Mouse (Mus musculus) c-Kit-negative CD71-positive TER-119-positive erythroid progenitor cells, embryonic 14.5 days (primary cell): ENCODE data around the gene 4933407L21Rik.
A peak's percentile ranks its signal among the peaks of the same experiment; 100 is the strongest.

Source experiments
- DNase-seq: peaks from one replicate; pipeline ENCODE4 v3.0.0-alpha.2; 2013; ENCODE audit warnings: low read depth, low spot score

The 4933407L21Rik gene

GRCm38 (mm10) chr1:85916830-85917450 lies 11.3 kb upstream of the 4933407L21Rik start:
- DNase-seq = no peak

- DNase-seq = no peak
Observed at GRCm38 (mm10) chr1:85919621-85920020, 8.7 kb upstream of the 4933407L21Rik start.

GRCm38 (mm10) chr1:85921725-85922124 lies 6.6 kb upstream of the 4933407L21Rik start:
- no peak for DNase-seq

- no peak for DNase-seq
Observed at GRCm38 (mm10) chr1:85922127-85922864, 6.0 kb upstream of the 4933407L21Rik start.

- no peak for DNase-seq
Observed at GRCm38 (mm10) chr1:85922865-85923211, 5.4 kb upstream of the 4933407L21Rik start.

- no peak for DNase-seq
Observed at GRCm38 (mm10) chr1:85925183-85925582, 3.1 kb upstream of the 4933407L21Rik start.

GRCm38 (mm10) chr1:85928688-85929065 lies 394 bp downstream of the 4933407L21Rik start:
- no peak for DNase-seq

- no peak for DNase-seq
Observed at GRCm38 (mm10) chr1:85929406-85929805, 1.1 kb downstream of the 4933407L21Rik start.

GRCm38 (mm10) chr1:85931170-85931569 lies 2.9 kb downstream of the 4933407L21Rik start:
- DNase-seq = no peak

- DNase-seq = no peak
Observed at GRCm38 (mm10) chr1:85933226-85933625, 4.9 kb downstream of the 4933407L21Rik start.

- DNase-seq = no peak
Observed at GRCm38 (mm10) chr1:85933631-85934465, 5.6 kb downstream of the 4933407L21Rik start.

GRCm38 (mm10) chr1:85934560-85934959 lies 6.3 kb downstream of the 4933407L21Rik start:
- DNase-seq = no peak

- peak; percentile 11 for DNase-seq
Observed at GRCm38 (mm10) chr1:85935148-85935852, 7.0 kb downstream of the 4933407L21Rik start.

- no peak for DNase-seq
Observed at GRCm38 (mm10) chr1:85936265-85936664, 8.0 kb downstream of the 4933407L21Rik start.

GRCm38 (mm10) chr1:85937323-85937722 lies 9.0 kb downstream of the 4933407L21Rik start:
- no peak for DNase-seq

- no peak for DNase-seq
Observed at GRCm38 (mm10) chr1:85942318-85942717, 14.0 kb downstream of the 4933407L21Rik start.

- no peak for DNase-seq
Observed at GRCm38 (mm10) chr1:85949085-85949684, 20.9 kb downstream of the 4933407L21Rik start.

- DNase-seq = no peak
Observed at GRCm38 (mm10) chr1:85955150-85955549, 26.9 kb downstream of the 4933407L21Rik start.

- no peak for DNase-seq
Observed at GRCm38 (mm10) chr1:85957290-85957689, 29.0 kb downstream of the 4933407L21Rik start.

- no peak for DNase-seq
Observed at GRCm38 (mm10) chr1:85957942-85958619, 29.8 kb downstream of the 4933407L21Rik start.
